Mouse (Mus musculus) heart, embryonic 12.5 days (tissue): Measurements from ENCODE around the gene Abtb1. TPM values are rescaled to one million over a fixed set of nuclear protein-coding genes. Genes with fewer than 3 reads are reported as not detected.

Experiments used
- polyA plus RNA-seq: library from polyadenylated mRNA; unstranded; fragments of >200 nt; fragmentation: Nextera tagmentation; extraction: Ambion mirVana; gene quantifications from 2 replicates; pipeline ENCODE4 v1.2.1, GENCODE M21; 2016

The Abtb1 gene
- polyA plus RNA-seq, 1 experiment from 2014 or later: 22.0 TPM

Other genes with a start within 250 kb of the Abtb1 start
- gene Kbtbd12, start 204.0 kb downstream of the Abtb1 start, polyA plus RNA-seq: 11.3 and 13.6 TPM in 2 replicates
- 9.2 and 9.7 TPM in 2 replicates for gene Mgll, start 117.6 kb downstream of the Abtb1 start, polyA plus RNA-seq
- gene Podxl2, start 33.1 kb upstream of the Abtb1 start, polyA plus RNA-seq: 44.0 and 50.8 TPM in 2 replicates
- 130 TPM in 2 replicates for gene Mcm2, start 56.8 kb upstream of the Abtb1 start, polyA plus RNA-seq
- gene Tpra1, start 60.3 kb upstream of the Abtb1 start, polyA plus RNA-seq: 42.8 and 48.0 TPM in 2 replicates